Mouse (Mus musculus): ENCODE results near the gene Anpep. TPM values are rescaled to one million over a fixed set of nuclear protein-coding genes. Genes with fewer than 3 reads are reported as not detected.

Anpep gene
- polyA plus RNA-seq, 1 experiment from 2014 or later: 26.3 TPM

DNA sequence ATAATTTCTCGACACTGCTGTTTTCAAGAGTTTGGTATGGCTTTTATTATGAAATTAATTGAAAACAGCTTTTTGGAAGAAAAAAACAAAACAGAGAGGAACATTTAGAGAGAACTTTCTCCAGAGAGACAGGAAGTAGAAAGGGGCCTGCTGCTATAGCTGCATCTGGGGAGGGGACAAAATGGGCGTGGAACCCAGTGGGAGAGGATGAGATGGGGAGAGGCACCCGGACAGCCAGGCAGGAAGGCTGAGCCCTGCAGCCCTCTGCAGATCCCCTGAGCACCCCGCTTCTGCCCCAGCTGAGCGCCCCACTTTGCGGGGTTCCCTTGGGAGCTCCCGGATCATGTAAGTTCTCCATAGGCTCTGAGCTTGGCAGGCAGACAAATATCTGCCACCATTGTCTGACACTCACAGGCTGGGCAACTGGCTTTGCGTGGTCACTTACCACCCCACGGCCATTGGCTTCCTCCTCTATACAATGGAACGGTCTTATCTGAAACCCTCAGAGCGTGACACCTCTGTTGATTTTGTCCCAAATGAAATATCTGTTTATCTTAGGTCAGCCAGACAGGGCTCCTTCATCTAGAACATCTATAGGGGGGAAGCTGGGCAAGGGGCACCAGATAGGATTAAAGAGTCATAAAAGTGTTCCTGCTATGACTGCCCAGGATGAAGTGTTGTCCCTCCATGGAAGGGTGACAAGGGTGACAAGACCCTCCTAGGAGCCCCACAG lies 2.5 kb downstream of the Anpep start:
- 47% methylated on average over 11 of the region's 11 CpGs for WGBS
- H3K4me3 ChIP-seq (ENCODE audit: low read depth, low read length): no peak overlapping the region
- no peaks in the 10 kb centered on the region for H3K27me3 ChIP-seq (ENCODE audit: control insufficient read depth, insufficient read depth, low read length)
- no peak for ATAC-seq (ENCODE audit: insufficient number of reproducible peaks, insufficient read depth, low FRiP score, low read depth)
- peaks cover 10% of the 10 kb centered on the region; the same call in 1 of the 2 replicates for H3K4me1 ChIP-seq (ENCODE audit: control insufficient read depth, insufficient read depth, low read length)
- no peak overlapping the region for H3K9ac ChIP-seq (replicated peaks; ENCODE audit: low read depth, low read length)
- H3K27ac ChIP-seq (ENCODE audit: low read length): no peak overlapping the region
- no peaks in the 10 kb centered on the region for H3K9me3 ChIP-seq (ENCODE audit: control insufficient read depth, low read depth, low read length)
- 0 out of 2 replicates have a peak overlapping the region, but pooled peaks have one; percentile 5 for H3K4me2 ChIP-seq (replicated peaks; ENCODE audit: low read depth, low read length)
- no peaks in the 10 kb centered on the region for H3K36me3 ChIP-seq (ENCODE audit: control insufficient read depth, insufficient read depth, low read length)

DNA sequence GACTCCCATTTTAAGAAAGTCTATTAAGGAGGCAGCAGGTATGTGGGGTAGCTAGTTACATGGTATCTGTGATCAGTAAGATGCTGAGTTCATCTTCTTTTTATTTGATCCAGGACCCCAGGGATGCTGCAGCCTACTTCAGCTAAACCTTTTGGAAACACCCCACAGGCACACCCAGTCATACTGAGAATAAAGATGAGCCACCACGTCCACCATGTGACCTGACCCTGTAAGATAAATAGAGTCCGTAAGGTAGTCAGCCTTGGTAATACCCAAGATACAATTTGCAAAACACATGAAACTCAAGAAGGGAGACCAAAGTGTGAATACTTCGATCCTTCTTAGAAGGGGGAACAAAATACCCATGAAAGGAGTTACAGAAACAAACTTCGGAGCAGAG lies 4.6 kb downstream of the Anpep start:
- Histone ChIP-seq H3K27ac (ENCODE audit: low read length) (no peak overlapping the region), H3K36me3 (ENCODE audit: control insufficient read depth, insufficient read depth, low read length) (no peaks in the 10 kb centered on the region), H3K4me2 (replicated peaks; ENCODE audit: low read depth, low read length) (no peak overlapping the region), H3K4me1 (ENCODE audit: control insufficient read depth, insufficient read depth, low read length) (peaks cover 10% of the 10 kb centered on the region; the same call in 1 of the 2 replicates), H3K9ac (replicated peaks; ENCODE audit: low read depth, low read length) (no peak overlapping the region), H3K4me3 (ENCODE audit: low read depth, low read length) (no peak overlapping the region), H3K27me3 (ENCODE audit: control insufficient read depth, insufficient read depth, low read length) (no peaks in the 10 kb centered on the region), H3K9me3 (ENCODE audit: control insufficient read depth, low read depth, low read length) (no peaks in the 10 kb centered on the region)
- ATAC-seq (ENCODE audit: insufficient number of reproducible peaks, insufficient read depth, low FRiP score, low read depth): no peak
- WGBS: 71% methylated on average over 4 of the region's 4 CpGs

GRCm38 (mm10) chr7:79847456-79848451 lies 13.1 kb downstream of the Anpep start:
- peak; percentile 73 for ATAC-seq (ENCODE audit: insufficient number of reproducible peaks, insufficient read depth, low FRiP score, low read depth)
- Histone ChIP-seq H3K9me3 (ENCODE audit: control insufficient read depth, low read depth, low read length) (no peaks in the 10 kb centered on the region), H3K9ac (replicated peaks; ENCODE audit: low read depth, low read length) (peak overlapping the region; percentile 40; the same call in 1 of the 2 replicates), H3K4me2 (replicated peaks; ENCODE audit: low read depth, low read length) (peak overlapping the region; percentile 76), H3K27ac (ENCODE audit: low read length) (peak overlapping the region; percentile 7; the same call in 1 of the 2 replicates), H3K27me3 (ENCODE audit: control insufficient read depth, insufficient read depth, low read length) (no peaks in the 10 kb centered on the region), H3K4me3 (ENCODE audit: low read depth, low read length) (peak overlapping the region; percentile 40), H3K4me1 (ENCODE audit: control insufficient read depth, insufficient read depth, low read length) (0 out of 2 replicates have a peak, but pooled peaks cover 13% of the 10 kb centered on the region), H3K36me3 (ENCODE audit: control insufficient read depth, insufficient read depth, low read length) (no peaks in the 10 kb centered on the region)
- 9% methylated on average over 52 of the region's 53 CpGs for WGBS

GRCm38 (mm10) chr7:79846342-79846741 lies 14.5 kb downstream of the Anpep start:
- ATAC-seq (ENCODE audit: insufficient number of reproducible peaks, insufficient read depth, low FRiP score, low read depth): no peak
- Histone ChIP-seq H3K4me3 (ENCODE audit: low read depth, low read length) (no peak overlapping the region), H3K9me3 (ENCODE audit: control insufficient read depth, low read depth, low read length) (no peaks in the 10 kb centered on the region), H3K4me1 (ENCODE audit: control insufficient read depth, insufficient read depth, low read length) (0 out of 2 replicates have a peak, but pooled peaks cover 13% of the 10 kb centered on the region), H3K36me3 (ENCODE audit: control insufficient read depth, insufficient read depth, low read length) (no peaks in the 10 kb centered on the region), H3K27ac (ENCODE audit: low read length) (no peak overlapping the region), H3K4me2 (replicated peaks; ENCODE audit: low read depth, low read length) (no peak overlapping the region), H3K9ac (replicated peaks; ENCODE audit: low read depth, low read length) (no peak overlapping the region), H3K27me3 (ENCODE audit: control insufficient read depth, insufficient read depth, low read length) (no peaks in the 10 kb centered on the region)
- 77% methylated on average over 2 of the region's 2 CpGs for whole genome bisulfite sequencing

DNA sequence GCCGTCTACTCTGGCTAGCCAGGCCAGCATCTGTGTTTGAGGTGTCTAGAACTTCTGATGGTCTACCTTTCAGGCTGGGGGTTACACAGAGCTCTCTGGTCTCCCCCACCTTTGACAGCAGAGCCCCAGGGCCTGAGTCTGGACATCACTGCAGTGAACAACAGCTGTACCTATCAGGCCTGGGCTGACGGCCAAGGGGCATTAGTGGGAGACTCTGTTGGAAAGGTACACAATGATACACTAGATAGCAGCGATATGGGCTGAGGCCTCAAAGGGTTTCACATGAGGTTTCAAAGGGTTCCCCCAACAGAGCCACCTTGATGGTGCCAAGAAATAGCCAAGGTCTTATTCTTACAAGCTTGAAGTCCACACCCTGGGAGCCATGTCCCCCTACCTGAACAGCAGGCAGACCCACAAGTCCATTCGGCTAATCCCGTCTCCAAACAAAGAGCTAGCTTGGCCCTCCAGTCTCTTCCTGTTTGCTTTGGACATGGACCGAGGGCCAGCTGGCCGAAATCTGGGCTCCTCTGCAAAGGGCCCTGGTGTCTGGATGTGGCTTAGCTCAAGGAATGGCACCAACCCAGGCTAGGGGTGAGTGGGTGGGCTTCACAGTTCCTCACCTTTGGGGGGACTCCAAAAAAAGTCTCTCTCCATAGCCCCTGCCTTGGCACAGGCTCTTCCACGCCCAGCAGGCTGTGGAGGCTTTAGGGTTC lies 16.6 kb downstream of the Anpep start:
- Histone ChIP-seq H3K4me2 (replicated peaks; ENCODE audit: low read depth, low read length) (no peak overlapping the region), H3K9me3 (ENCODE audit: control insufficient read depth, low read depth, low read length) (no peaks in the 10 kb centered on the region), H3K36me3 (ENCODE audit: control insufficient read depth, insufficient read depth, low read length) (no peaks in the 10 kb centered on the region), H3K9ac (replicated peaks; ENCODE audit: low read depth, low read length) (no peak overlapping the region), H3K4me3 (ENCODE audit: low read depth, low read length) (no peak overlapping the region), H3K4me1 (ENCODE audit: control insufficient read depth, insufficient read depth, low read length) (0 out of 2 replicates have a peak, but pooled peaks cover 12% of the 10 kb centered on the region), H3K27me3 (ENCODE audit: control insufficient read depth, insufficient read depth, low read length) (no peaks in the 10 kb centered on the region), H3K27ac (ENCODE audit: low read length) (peak overlapping the region; percentile 21; the same call in 1 of the 2 replicates)
- ATAC-seq (ENCODE audit: insufficient number of reproducible peaks, insufficient read depth, low FRiP score, low read depth): peak; percentile 35; the same call in 1 of the 2 replicates
- WGBS: 64% methylated on average over 8 of the region's 8 CpGs

DNA sequence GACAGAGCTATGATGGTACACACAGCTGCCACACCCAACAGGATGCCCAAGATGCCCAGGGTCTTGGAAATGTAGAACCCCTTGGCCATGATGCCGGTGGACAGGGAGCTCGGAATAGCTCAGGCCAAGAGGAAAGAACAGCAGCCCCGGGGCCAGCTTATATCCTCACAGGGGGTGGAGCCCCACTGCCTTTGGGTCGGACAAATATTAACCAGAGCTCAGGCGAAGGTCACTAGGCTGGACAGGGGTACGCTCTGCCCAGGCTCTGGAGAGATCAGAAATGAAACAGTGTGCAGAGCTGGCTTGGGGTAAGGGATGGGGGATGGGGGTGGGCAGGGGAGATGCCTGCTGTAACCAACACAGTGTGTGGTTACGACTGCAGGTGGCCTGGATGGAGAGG lies 18.7 kb downstream of the Anpep start:
- Histone ChIP-seq H3K9me3 (ENCODE audit: control insufficient read depth, low read depth, low read length) (no peaks in the 10 kb centered on the region), H3K4me3 (ENCODE audit: low read depth, low read length) (no peak overlapping the region), H3K4me1 (ENCODE audit: control insufficient read depth, insufficient read depth, low read length) (0 out of 2 replicates have a peak, but pooled peaks cover 10% of the 10 kb centered on the region), H3K9ac (replicated peaks; ENCODE audit: low read depth, low read length) (no peak overlapping the region), H3K27me3 (ENCODE audit: control insufficient read depth, insufficient read depth, low read length) (no peaks in the 10 kb centered on the region), H3K4me2 (replicated peaks; ENCODE audit: low read depth, low read length) (no peak overlapping the region), H3K36me3 (ENCODE audit: control insufficient read depth, insufficient read depth, low read length) (no peaks in the 10 kb centered on the region), H3K27ac (ENCODE audit: low read length) (no peak overlapping the region)
- WGBS: 53% methylated on average over 7 of the region's 7 CpGs
- peak; percentile 53 for ATAC-seq (ENCODE audit: insufficient number of reproducible peaks, insufficient read depth, low FRiP score, low read depth)

DNA sequence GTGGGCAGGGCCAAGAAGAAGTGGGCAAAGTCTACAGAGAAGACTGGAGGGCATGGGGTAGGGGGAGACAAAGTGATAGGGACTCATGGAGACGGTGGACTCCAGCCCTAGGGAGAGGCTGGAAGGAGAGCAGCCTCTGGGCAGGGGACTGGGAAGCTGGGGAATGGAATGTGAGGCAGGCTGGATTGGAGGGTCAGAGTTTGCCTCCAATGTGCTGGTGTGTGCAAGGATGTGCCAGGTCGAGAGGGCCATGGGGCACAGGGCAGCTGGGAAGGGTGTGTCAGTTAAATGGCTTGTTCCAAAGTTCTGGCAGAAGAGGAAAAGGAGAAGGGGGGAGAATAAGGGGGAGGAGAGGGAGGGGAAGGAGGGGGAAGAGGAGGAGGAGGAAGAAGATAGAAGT lies 23.6 kb downstream of the Anpep start:
- Histone ChIP-seq H3K4me2 (replicated peaks; ENCODE audit: low read depth, low read length) (no peak overlapping the region), H3K4me3 (ENCODE audit: low read depth, low read length) (no peak overlapping the region), H3K36me3 (ENCODE audit: control insufficient read depth, insufficient read depth, low read length) (no peaks in the 10 kb centered on the region; the same call in 1 of the 2 replicates), H3K9ac (replicated peaks; ENCODE audit: low read depth, low read length) (no peak overlapping the region), H3K27me3 (ENCODE audit: control insufficient read depth, insufficient read depth, low read length) (no peaks in the 10 kb centered on the region), H3K27ac (ENCODE audit: low read length) (no peak overlapping the region), H3K9me3 (ENCODE audit: control insufficient read depth, low read depth, low read length) (no peaks in the 10 kb centered on the region), H3K4me1 (ENCODE audit: control insufficient read depth, insufficient read depth, low read length) (no peaks in the 10 kb centered on the region)
- no peak for ATAC-seq (ENCODE audit: insufficient number of reproducible peaks, insufficient read depth, low FRiP score, low read depth)
- WGBS: 56% methylated on average over 2 of the region's 2 CpGs

DNA sequence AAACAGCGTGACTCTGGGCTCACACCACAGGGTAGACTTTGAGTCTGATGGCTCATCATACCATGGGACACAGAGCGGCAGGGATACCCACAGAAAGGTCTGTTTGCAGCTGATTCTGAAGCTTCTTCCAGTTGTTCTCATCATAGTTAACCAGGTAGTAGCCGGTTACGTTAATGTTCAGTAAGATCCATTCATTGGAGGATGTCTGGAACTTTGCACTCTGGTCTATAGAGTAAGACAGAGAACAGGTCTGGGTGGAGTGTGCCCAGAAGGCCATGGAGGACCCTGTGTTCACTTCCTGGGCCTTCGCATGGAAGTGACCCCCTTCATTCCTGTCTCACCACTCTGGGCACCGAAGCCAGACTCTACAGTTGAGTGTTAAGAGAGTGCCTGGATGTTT lies 25.7 kb downstream of the Anpep start:
- Histone ChIP-seq H3K9me3 (ENCODE audit: control insufficient read depth, low read depth, low read length) (no peaks in the 10 kb centered on the region), H3K27me3 (ENCODE audit: control insufficient read depth, insufficient read depth, low read length) (no peaks in the 10 kb centered on the region), H3K4me1 (ENCODE audit: control insufficient read depth, insufficient read depth, low read length) (no peaks in the 10 kb centered on the region), H3K4me3 (ENCODE audit: low read depth, low read length) (no peak overlapping the region), H3K4me2 (replicated peaks; ENCODE audit: low read depth, low read length) (no peak overlapping the region), H3K9ac (replicated peaks; ENCODE audit: low read depth, low read length) (no peak overlapping the region), H3K27ac (ENCODE audit: low read length) (no peak overlapping the region), H3K36me3 (ENCODE audit: control insufficient read depth, insufficient read depth, low read length) (no peaks in the 10 kb centered on the region; the same call in 1 of the 2 replicates)
- ATAC-seq (ENCODE audit: insufficient number of reproducible peaks, insufficient read depth, low FRiP score, low read depth): no peak
- WGBS: 94% methylated on average over 6 of the region's 6 CpGs

All from stomach, embryonic 14.5 days (tissue).